Mouse (Mus musculus) heart, embryonic 16.5 days (tissue): ENCODE data around the gene Rnf144b. TPM values are rescaled to one million over a fixed set of nuclear protein-coding genes. Genes with fewer than 3 reads are reported as not detected.

Experiments used
- ATAC-seq: fragments of 200-750 bp; cut with Nextera tagmentation; replicated peaks from 2 replicates; pipeline ENCODE4 v1.8.0; 2017; ENCODE audit warnings: moderate number of reproducible peaks; ENCODE audit not compliant: insufficient read depth, low FRiP score; ENCODE audit errors: extremely low read depth
- H3K27ac ChIP-seq: fragments of 300-500 bp; sonication (generic); 2 replicates; pipeline ENCODE4 v1.5.1; 2014; ENCODE audit warnings: mild to moderate bottlenecking, low read length, control low read depth, moderate library complexity
- H3K27me3 ChIP-seq: fragments of 300-500 bp; sonication (generic); 2 replicates; pipeline ENCODE4 v1.6.1; 2014; ENCODE audit warnings: low read length, mixed read lengths; ENCODE audit not compliant: control insufficient read depth, insufficient read depth
- H3K36me3 ChIP-seq: fragments of 300-500 bp; sonication (generic); 2 replicates; pipeline ENCODE4 v1.6.1; 2014; ENCODE audit not compliant: control insufficient read depth, insufficient read depth
- H3K4me1 ChIP-seq: fragments of 300-500 bp; sonication (generic); 2 replicates; pipeline ENCODE4 v1.6.1; 2014; ENCODE audit warnings: low read length, mixed read lengths; ENCODE audit not compliant: control insufficient read depth, insufficient read depth
- H3K4me2 ChIP-seq: fragments of 300-500 bp; sonication (generic); 2 replicates; pipeline ENCODE4 v1.6.1; 2014; ENCODE audit warnings: low read depth, mild to moderate bottlenecking, control low read depth, low read length
- H3K4me3 ChIP-seq: fragments of 300-500 bp; sonication (generic); 2 replicates; pipeline ENCODE4 v1.5.1; 2014; ENCODE audit warnings: mild to moderate bottlenecking, control low read depth, low read length
- H3K9ac ChIP-seq: fragments of 300-500 bp; sonication (generic); 2 replicates; pipeline ENCODE4 v1.6.1; 2014; ENCODE audit warnings: low read length, control low read depth
- H3K9me3 ChIP-seq: fragments of 300-500 bp; sonication (generic); replicated peaks from 2 replicates; pipeline ENCODE4 v1.6.1; 2016; ENCODE audit warnings: low read length; ENCODE audit not compliant: control insufficient read depth
- WGBS: fragments of 180-500 bp; shearing (Covaris S2); extraction: QIAGEN DNeasy Blood & Tissue Kit; methylation state at CpG from one replicate; pipeline ENCODE4 v1.1.7; 2014; 5-methylcytosine and 5-hydroxymethylcytosine counted together
- polyA plus RNA-seq: library from polyadenylated mRNA; unstranded; fragments of >200 nt; fragmentation: Nextera tagmentation; extraction: Ambion mirVana; gene quantifications from 2 replicates; pipeline ENCODE4 v1.2.1, GENCODE M21; 2015

The Rnf144b gene
- polyA plus RNA-seq, 1 experiment from 2014 or later: 1.5 TPM

DNA sequence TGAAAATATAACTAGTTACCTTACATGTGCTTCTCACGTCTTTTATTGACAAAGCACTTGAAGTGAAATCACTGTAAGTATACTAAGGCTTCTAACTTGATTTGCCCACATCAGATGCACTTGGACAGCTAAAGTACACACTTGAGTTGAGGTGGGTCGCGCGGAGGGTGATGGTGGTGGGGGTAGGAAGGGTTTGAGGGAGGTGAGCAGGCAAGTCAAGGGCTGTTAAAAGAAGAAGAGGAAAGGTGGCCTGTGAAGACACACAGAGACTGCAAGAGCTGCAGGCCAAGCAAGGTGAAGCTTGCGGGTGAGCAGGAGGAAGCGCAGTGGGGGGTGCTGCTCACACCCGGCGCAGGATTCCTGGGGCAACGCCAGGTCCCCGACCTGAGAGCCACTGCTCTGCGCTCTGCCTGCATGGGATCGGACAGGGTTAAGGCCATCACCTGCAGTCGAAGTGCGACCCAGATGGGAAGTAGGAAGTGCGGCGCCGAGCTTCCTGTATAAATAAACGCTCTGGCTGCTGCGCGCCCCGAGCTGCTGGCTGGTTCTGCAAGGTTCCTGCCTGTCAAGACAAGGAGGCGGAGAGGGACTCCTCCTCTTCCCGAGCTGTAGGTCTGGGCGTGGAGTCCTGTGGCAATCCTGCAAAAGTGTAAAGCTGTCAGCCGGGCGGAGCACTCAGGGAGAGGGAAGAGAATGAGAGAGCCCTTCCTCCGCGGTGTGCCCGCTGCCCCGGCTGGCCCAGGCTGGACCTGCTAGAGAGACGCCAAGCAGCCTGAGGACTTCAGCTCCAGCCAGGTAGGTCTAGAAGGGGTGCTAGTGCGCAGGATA lies 71.1 kb downstream of the Rnf144b start:
- Histone ChIP-seq H3K36me3 (no peaks in the 10 kb centered on the region), H3K4me2 (peak overlapping the region; percentile 75), H3K27ac (no peak overlapping the region), H3K9me3 (no peaks in the 10 kb centered on the region), H3K9ac (peak overlapping the region; percentile 67), H3K4me1 (peaks cover 16% of the 10 kb centered on the region), H3K27me3 (no peaks in the 10 kb centered on the region; the same call in 1 of the 2 replicates), H3K4me3 (peak overlapping the region; percentile 57)
- peak; percentile 85 for ATAC-seq
- 8% methylated on average over 32 of the region's 32 CpGs for WGBS

- ATAC-seq: no peak
- Histone ChIP-seq H3K27me3 (no peaks in the 10 kb centered on the region; the same call in 1 of the 2 replicates), H3K36me3 (no peaks in the 10 kb centered on the region), H3K9ac (peak overlapping the region; percentile 67), H3K4me3 (peak overlapping the region; percentile 57), H3K9me3 (no peaks in the 10 kb centered on the region), H3K27ac (no peak overlapping the region), H3K4me1 (peaks cover 14% of the 10 kb centered on the region), H3K4me2 (peak overlapping the region; percentile 75)
- 13% methylated on average over 11 of the region's 11 CpGs for WGBS
Measured at GRCm38 (mm10) chr13:47194695-47195094, 72.2 kb downstream of the Rnf144b start.

DNA sequence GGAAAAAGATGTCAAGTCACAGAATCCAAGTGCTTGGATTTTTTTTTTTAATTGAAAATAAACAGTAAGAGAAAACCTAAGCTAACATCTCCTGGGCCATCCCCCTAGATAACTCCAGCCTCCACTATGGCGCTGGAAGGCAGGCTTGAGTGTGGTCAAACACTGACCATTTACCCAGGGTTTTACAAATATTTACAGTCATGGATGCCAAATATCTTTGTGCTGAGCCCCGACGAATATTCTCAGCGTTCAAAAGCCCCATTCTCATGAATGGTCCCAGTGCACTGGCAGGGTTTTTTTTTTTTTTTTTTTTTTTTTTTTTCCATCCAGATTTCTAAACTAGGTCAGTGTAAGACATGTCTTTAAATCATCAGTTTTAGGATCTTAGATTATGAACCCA lies 73.0 kb downstream of the Rnf144b start:
- Histone ChIP-seq H3K36me3 (no peaks in the 10 kb centered on the region), H3K4me1 (peaks cover 9% of the 10 kb centered on the region), H3K4me2 (peak overlapping the region; percentile 75; the same call in 1 of the 2 replicates), H3K27ac (no peak overlapping the region), H3K9me3 (no peaks in the 10 kb centered on the region), H3K4me3 (no peak overlapping the region), H3K27me3 (no peaks in the 10 kb centered on the region; the same call in 1 of the 2 replicates), H3K9ac (no peak overlapping the region)
- no peak for ATAC-seq
- 60% methylated on average over 4 of the region's 4 CpGs for WGBS

DNA sequence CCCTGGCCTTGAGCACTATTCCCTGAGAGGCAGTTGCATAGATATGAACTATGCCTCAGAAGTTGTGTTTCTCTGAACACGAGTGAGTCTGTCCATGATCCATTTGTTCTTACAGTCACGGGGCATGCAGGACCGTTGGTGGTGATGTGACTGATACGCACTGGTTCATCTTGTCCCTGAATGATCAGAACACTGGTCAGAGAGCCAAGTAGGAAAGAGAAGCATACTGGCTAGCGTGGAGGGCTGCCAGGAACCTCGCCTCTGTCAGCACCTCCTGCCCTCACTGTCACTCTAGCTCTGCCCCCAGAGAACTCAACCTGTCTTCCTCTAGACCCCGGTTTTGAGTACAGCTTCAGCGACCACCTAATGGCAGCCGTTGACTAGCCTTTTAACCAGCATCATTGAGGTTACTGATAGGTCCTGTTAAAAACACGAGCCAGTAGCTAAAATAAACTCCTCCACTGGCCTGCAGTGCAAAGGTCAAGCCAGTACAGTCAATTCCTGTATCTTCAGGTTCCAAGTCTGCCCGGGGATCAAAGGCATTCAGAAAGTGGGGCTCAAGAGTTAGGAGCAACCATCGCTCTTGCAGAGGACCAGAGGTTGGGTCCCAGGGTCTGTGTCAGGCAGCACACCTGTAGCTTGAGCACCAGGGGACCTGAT lies 77.7 kb downstream of the Rnf144b start:
- no peaks in the 10 kb centered on the region for H3K9me3 ChIP-seq
- H3K4me2 ChIP-seq: no peak overlapping the region
- WGBS: 55% methylated on average over 12 of the region's 12 CpGs
- no peak overlapping the region for H3K9ac ChIP-seq
- peaks cover 20% of the 10 kb centered on the region for H3K4me1 ChIP-seq
- H3K36me3 ChIP-seq: no peaks in the 10 kb centered on the region
- no peak overlapping the region for H3K27ac ChIP-seq
- no peak for ATAC-seq
- H3K4me3 ChIP-seq: no peak overlapping the region
- no peaks in the 10 kb centered on the region for H3K27me3 ChIP-seq

DNA sequence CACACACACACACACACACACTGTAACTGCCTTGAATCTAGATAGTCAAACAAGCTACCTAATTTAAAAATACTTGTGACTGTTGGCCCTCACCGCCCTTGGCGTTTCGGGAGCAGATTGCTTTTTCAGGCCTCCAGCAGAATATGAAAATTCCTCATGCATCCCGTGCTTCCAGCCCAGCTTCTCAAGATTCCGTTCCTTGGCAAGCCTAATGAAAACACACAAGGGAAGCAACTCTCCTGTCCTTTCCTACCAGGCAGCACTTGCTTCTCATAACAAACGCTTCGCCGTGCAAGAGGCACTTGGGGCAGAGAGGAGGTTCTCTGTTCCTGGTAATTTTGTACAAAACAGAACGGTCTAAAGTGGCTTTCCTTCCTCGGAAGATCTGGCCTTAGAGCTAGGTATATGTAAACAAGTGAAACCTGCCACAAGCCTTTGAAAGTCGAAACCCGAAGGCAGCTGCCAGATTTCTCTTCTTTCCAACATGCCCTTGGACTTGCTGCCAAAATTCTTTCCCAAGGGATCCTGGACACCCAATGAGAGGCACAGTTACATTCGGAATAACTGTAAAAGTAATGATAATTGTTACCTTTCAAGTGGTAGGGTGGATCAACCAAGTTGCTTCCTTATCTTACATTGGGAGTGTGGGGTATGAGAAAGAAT lies 79.6 kb downstream of the Rnf144b start:
- H3K27ac ChIP-seq: peak overlapping the region; percentile 40

GRCm38 (mm10) chr13:47210496-47210895 lies 88.0 kb downstream of the Rnf144b start:
- no peak overlapping the region for H3K9ac ChIP-seq
- peaks cover 3% of the 10 kb centered on the region for H3K9me3 ChIP-seq
- WGBS: 63% methylated on average over 4 of the region's 4 CpGs
- ATAC-seq: no peak
- H3K4me1 ChIP-seq: peaks cover 7% of the 10 kb centered on the region
- no peak overlapping the region for H3K27ac ChIP-seq
- H3K4me3 ChIP-seq: no peak overlapping the region
- peaks cover 3% of the 10 kb centered on the region for H3K36me3 ChIP-seq
- no peak overlapping the region for H3K4me2 ChIP-seq
- H3K27me3 ChIP-seq: no peaks in the 10 kb centered on the region

More for the DNA sequence above, 79.6 kb downstream of the Rnf144b start:
- Histone ChIP-seq H3K9me3 (peaks cover 3% of the 10 kb centered on the region), H3K4me1 (peaks cover 20% of the 10 kb centered on the region), H3K4me3 (no peak overlapping the region), H3K27me3 (no peaks in the 10 kb centered on the region), H3K36me3 (no peaks in the 10 kb centered on the region; the same call in 1 of the 2 replicates), H3K9ac (no peak overlapping the region), H3K4me2 (peak overlapping the region; percentile 0; the same call in 1 of the 2 replicates)
- no peak for ATAC-seq
- WGBS: 52% methylated on average over 13 of the region's 13 CpGs

DNA sequence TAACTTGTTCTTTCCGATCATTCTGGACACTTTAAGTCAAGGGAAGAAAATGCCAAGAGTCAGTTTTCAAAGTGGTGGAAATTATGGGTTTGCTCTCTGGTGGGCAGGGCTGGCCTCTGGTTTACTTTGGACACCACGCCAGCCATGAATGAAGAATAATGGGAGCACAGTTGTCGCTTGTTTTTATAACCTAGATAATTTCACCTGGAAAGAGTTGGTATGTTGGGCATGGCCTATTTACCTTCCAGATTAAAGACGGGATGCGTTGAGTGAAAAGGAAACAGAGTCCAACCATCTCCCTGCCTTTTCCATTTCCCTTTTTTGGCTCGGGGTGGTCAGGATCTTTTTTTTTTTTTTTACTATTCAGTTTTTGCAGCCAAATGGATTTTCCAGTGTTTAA lies 88.5 kb downstream of the Rnf144b start:
- H3K9ac ChIP-seq: no peak overlapping the region
- WGBS: 73% methylated on average over 6 of the region's 6 CpGs
- peaks cover 3% of the 10 kb centered on the region for H3K9me3 ChIP-seq
- H3K27ac ChIP-seq: no peak overlapping the region
- H3K36me3 ChIP-seq: peaks cover 3% of the 10 kb centered on the region
- no peak overlapping the region for H3K4me2 ChIP-seq
- no peaks in the 10 kb centered on the region for H3K27me3 ChIP-seq
- no peak; the same call in 1 of the 2 replicates for ATAC-seq
- H3K4me3 ChIP-seq: no peak overlapping the region
- peaks cover 7% of the 10 kb centered on the region for H3K4me1 ChIP-seq

GRCm38 (mm10) chr13:47211581-47211980 lies 89.1 kb downstream of the Rnf144b start:
- H3K4me2 ChIP-seq: no peak overlapping the region
- H3K4me3 ChIP-seq: no peak overlapping the region
- no peak overlapping the region for H3K27ac ChIP-seq
- peaks cover 7% of the 10 kb centered on the region for H3K4me1 ChIP-seq
- ATAC-seq: no peak
- H3K27me3 ChIP-seq: no peaks in the 10 kb centered on the region
- 69% methylated on average over 7 of the region's 7 CpGs for WGBS
- no peak overlapping the region for H3K9ac ChIP-seq
- no peaks in the 10 kb centered on the region for H3K9me3 ChIP-seq
- H3K36me3 ChIP-seq: peaks cover 3% of the 10 kb centered on the region
